Mouse (Mus musculus): Measurements from ENCODE around the gene Rhebl1.

GRCm38 (mm10) chr15:98893940-98894745, at the start of gene Rhebl1:
- no peak for TF ChIP-seq CTCF (IDR thresholded peaks at IDR 0.05; ENCODE audit: borderline replicate concordance, extremely low read depth, insufficient read depth, insufficient read length)
- no peak for TF ChIP-seq POLR2A (IDR thresholded peaks at IDR 0.05; ENCODE audit: borderline replicate concordance, extremely low read depth, insufficient read depth, insufficient read length, poor library complexity, severe bottlenecking)
